Mouse (Mus musculus): Measurements from ENCODE around the gene Fam13c. TPM values are rescaled to one million over a fixed set of nuclear protein-coding genes. Genes with fewer than 3 reads are reported as not detected.
A peak's percentile ranks its signal among the peaks of the same experiment; 100 is the strongest.

Fam13c gene
- polyA plus RNA-seq, 1 experiment from 2014 or later = 3.2 TPM

DNA sequence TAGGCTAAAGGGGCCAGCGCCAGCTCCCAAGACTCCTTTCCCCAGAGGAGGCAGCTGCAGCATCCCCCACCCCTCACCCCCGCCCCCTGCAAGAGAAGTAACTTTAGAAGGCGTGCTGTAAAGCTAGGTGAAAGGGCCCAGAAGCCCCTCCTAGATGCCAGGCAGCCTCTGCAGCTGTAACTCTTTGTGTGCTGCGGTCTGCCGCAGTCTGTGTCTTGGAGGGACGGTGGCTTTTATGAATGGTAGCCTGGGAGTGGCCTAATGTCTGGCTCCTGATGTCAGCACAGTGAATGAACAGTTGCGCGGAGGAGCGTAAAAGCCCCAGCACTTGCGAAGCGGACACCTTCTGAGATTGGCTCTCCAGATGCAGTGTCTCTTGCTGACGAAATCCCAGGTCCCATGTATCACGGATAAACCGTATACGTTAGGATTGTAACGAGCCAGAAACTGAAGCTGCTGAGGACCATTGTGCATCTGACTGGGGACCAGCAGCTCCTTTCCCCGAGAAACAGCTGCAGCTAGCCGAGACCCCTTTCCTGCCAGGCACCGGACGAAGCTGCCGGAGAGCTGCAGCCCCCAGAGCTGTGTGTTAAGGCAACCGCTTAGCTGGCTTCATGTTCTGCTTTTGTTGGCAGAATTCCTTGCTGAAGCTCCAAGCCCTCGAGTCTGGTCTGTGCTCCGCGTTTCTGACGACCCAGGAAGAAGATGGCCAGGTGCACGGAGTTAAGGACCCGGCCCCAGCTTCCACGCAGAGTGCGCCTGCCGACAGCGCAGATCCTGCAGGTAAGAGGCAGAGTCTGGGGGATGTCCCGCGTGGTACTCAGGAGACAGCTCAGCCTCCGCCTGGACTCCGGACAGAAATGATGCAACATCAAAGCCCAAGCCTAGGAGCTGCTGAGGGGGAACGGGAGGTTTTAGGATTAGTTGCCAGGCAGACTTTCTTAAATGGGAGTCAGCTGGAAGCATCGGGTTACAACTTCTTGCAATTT, 80.2 kb downstream of the Fam13c start:
- DNase-seq (ENCODE audit: low spot score) = no peak

DNA sequence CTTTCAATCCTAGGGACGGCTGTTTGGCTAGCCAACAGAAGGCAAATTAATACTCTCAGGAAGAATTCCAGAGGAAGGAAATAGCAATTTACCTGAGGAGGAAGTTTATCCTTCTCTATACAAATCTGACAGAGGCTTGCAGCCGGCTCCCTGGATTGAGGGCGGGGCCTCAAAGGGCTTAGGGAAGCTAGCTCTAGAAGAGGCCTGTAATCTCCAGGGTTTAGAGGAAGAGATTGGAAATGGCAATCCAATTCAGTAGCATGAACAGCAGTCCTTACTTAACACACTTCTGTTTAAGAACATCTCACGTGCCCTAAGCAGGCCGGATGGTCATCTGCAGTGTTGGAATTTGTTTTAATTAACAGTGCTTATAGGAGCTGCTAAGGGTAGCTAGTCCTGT, 81.1 kb downstream of the Fam13c start:
- no peak for DNase-seq (ENCODE audit: low spot score)

DNA sequence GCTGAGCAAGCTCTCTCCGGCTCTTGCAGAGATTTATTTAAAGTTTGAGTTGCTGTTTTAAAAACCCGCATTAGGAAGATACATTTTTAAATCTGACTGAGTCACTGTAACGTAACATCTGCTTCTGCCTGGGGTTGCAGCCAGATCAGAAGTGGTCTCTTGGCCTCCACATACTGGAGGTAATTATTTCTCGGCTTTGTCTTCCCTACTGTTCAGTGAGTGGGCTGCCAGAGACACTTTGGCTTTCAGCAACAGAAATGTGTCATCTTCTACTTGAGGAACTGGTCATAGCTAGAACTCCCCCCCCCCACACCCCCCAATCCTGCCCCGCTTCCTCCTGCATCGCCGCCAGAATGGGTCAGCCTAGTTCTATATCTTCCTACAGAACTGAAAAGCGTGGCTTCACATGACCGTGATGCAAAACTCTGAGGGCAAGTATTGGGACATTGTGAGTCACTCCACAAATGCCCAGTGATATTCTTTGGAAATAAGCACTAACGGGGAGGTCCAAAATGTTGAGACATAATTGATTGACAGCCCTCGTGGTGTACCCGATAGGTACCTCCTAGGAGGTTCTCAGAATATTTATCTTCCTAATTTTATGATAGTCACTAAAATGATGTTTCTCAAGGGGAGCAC, 90.0 kb downstream of the Fam13c start:
- no peak for DNase-seq (ENCODE audit: low spot score)

DNA sequence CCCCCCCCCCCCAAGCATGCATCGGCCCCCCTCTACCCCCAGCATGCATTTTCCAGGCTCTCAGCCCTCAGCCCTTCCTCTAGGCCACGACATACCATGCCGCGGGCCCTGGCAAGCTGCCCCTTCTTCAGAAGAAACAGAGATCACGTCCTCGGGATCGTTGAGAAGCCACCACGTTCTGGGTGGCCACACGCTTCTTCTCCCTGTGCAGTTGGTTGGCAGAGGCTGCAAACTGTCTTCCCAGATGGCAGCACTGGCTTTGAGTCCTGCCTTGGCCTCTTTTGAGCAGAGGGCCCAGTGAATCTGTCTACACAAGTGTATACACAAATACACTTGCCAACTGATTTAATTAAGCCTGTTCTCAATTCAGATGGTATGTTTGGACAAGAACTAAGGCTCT, 92.0 kb downstream of the Fam13c start:
- no peak for DNase-seq (ENCODE audit: low spot score)

DNA sequence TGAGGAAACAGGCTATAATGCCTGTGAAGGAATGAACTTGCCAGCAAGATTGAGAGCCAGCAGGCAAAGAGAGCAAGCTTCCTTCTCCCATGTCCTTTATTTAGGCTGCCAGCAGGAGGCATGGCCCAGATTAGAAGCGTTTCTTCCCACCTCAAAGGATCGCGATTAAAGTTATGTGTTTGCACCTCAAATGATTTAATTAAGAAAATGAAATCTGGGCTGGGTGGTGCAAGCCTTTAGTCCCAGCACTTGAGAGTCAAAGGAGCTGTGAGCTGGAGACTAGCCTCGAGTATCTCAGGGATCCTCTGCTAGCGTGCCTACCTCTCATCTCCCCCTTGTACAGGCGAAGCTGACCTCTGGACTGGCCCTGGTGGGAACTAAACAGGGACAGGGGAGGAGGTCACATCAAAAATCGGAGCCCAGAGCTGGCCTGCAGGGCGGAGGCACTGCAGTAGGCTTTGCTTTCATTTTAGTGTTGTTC, 93.1 kb downstream of the Fam13c start:
- no peak for DNase-seq (ENCODE audit: low spot score)

DNA sequence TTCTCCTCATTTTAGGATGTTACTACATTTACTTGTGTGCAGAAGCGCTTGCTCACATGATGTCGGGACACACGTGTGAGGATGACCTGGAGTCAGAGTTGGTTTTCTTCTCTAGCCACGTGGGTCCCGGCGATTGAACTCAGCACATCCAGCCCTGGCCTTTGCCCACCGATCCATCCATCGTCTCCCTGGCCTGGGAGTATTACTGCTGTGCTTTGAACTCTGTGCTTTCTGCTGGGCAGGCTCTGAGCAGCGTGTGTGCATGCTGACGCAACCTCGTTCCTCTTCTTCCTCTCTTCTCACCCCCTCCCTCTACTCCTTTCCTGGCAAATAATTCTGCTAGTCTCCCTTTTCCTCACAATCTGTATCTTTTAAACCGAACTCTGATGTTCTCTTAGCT, 93.7 kb downstream of the Fam13c start:
- DNase-seq (ENCODE audit: low spot score) = no peak

DNA sequence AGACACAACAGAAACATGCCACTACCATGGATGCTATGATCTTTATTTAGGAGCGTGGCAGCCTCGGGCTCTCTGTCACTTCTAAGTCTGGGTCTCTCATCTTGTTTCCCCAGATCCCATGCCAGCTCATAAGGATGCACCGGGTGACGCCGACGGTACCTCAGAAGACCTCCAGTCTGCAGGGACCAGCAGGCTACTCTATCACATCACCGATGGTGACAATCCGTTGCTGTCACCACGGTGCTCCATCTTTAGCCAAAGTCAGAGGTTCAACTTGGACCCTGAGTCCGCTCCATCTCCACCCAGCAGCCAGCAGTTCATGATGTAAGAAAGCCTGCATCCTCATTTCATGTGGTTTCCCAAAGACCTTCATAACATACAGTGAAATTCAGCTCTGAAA, 94.3 kb downstream of the Fam13c start:
- no peak for DNase-seq (ENCODE audit: low spot score)

DNA sequence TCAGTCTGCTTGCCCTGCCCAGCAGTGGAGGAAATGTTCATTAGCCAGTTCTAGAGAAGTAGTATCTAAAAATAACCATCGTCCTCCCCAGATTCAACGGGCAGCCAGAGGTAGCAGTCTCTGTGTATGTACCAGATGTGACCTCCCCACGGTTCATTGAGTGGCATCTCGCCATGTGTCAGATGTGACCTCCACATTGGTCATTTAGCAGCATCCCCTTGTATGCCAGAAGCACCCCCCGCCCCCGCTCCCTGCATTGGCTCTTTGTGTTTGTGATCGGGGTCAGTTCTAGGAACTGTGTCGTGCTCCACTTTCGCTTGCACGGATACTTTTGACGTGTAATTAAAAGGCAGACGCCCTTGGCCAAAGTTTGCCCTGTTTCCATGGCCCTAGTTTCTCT, 95.1 kb downstream of the Fam13c start:
- no peak for DNase-seq (ENCODE audit: low spot score)

DNA sequence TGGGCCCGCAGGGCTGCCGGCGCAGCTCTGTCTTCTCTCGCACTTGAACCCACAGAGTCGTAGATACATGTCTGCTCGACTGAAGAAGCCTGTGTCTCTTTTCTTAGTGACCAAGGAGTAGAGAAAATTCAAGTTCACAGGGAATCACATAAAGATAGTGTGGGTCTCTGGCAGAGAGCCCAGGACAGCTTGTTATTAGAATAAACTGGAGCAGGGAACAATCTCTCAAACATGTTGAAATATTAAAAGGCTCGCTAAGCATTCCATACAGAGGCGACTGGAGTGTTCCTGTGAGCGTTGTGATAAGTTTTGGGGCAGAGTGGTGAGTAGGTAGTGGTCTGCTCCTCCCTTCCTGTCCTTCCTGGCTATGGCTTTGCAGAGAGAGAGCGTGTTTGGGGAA, 97.4 kb downstream of the Fam13c start:
- no peak for DNase-seq (ENCODE audit: low spot score)

DNA sequence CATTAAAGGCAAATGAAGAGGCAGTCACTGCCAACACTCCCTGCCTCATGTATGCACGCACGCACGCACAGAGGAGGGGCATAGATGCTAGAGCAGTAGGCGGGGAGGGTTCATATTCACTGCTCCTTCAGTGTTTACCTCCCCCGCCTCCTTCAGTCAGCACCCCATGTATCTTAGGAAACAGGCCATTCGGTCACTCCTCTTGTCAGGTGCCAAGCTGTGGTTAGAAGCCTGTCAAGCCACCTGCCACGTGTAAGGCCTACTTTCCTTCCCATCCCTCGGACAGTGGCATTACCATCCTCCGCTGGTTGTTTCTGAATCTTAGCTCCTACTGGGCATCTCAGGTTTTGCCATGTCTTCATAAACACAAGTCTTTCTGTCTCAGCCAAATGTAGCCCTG, 99.0 kb downstream of the Fam13c start:
- DNase-seq (ENCODE audit: low spot score) = no peak

DNA sequence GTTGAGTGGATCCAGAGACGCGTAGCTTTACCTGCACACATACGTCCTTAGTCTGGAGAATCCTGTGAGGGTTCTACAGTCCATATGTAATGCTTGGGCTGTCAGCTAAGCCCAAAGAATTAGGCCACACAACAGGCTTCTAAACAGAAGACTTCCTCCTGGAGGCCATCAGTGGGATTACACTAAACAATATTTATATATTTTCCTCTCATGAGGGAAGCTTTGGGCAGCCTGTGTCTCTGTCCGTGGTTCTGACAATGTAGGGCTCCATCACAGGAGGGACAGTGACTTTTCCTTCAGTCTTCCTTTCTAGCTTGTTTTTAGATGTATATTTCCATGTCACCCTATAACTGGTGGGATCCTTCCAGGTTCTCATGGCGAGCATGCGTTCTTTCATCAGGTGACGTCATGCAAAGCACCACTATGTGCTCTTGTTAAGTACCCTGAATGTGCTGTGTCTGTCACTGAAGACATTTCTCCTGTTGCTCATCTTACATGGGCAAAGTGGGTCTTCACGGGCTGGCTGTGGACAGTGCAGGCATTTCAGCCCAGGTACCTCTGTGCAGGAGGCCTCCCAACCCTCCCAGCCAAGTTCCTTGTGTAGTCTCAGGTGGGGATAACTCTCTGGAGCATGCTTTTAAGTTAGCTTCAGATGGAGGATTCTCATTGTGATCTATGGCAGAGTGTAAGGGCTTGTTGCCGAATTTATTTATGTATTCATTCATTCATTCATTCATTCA, 100.3 kb downstream of the Fam13c start:
- DNase-seq (ENCODE audit: low spot score) = no peak

DNA sequence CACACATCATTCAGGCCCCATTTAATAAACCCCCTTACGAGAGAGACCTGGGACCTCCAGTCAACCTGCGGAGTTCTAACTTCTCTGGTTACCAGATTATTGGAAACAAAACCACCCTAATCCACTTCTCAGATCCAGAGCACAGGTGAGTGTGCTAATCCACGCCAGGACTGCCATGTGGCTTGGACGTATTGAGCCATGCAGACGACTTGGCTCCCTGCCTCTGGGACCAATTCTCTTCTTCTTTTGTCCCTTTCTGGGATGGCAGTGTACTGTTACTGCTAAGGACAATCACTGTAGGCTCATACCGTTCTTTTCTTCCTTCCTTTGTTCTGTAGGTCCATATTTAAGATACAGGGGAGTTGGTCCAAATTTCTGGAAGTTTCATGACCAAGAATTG, 102.6 kb downstream of the Fam13c start:
- DNase-seq (ENCODE audit: low spot score) = no peak

DNA sequence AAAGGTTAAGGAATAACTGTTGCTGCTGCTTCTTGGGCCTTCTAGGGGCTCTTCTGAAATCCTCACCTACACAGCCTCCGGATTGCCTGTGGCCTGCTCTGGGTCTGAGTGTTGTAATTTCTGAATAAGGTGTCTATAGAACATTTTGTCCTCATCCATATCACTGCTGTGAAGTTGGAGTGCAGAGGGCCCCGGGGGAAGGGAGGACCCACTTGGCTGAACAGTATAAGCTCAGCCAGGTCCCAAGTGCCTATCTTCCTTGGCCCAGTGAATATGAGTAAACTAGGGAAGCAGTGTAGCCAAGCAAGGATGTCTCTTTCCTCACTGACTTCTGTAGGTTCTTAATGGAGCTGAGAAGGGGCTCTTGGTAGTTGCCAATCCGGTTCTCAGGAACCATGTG, 112.2 kb downstream of the Fam13c start:
- DNase-seq (ENCODE audit: low spot score) = no peak

DNA sequence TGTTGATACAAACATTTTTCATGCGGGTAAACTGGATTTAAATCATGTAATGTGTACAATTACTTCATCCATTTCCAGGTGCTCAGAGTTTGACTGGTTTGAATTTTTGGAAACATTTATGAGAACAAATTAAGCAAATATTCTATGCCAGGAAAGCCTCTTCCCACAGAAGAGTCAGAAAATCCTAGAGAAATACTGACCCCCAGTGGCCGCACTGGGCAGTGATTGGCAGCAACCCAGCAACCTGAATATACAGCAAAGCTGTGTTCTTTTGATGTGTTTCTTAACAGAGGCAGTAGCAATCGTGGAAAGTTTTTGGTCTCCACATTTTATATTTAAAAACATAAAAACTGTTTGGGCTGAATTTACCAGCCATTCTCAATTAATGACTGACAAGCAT, 123.4 kb downstream of the Fam13c start:
- DNase-seq (ENCODE audit: low spot score) = peak; percentile 7

DNA sequence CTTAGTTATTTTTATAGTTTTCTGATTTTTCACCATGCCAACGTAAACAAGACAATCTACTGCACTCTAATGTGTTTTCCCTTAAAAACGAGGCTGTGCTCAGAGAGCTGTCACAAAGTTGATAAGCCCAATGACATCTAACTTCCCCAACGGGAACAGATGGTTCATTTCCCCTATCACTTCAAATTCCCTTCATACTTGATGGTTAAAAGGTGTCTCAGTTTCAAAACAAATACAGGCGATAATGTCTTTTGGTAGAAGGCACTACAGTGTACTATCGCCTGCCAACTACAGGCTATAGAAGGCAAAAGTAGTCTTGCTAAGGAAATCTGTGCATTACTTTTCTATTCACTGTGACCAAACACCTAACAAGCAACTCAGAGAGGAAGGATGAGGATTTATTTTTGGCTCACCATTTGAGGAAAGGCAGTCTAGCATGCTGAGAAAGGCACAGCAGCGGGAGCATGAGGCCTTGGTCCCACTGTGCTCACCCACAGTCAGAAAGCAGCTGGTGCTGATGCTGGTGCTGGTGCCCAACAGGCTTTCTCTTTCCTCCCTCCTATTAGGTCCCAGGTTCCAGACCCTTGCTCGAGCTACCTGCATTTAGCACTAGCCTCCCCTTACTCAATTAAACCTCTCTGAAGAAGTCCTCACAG, 141.4 kb downstream of the Fam13c start:
- DNase-seq (ENCODE audit: low spot score) = no peak

DNA sequence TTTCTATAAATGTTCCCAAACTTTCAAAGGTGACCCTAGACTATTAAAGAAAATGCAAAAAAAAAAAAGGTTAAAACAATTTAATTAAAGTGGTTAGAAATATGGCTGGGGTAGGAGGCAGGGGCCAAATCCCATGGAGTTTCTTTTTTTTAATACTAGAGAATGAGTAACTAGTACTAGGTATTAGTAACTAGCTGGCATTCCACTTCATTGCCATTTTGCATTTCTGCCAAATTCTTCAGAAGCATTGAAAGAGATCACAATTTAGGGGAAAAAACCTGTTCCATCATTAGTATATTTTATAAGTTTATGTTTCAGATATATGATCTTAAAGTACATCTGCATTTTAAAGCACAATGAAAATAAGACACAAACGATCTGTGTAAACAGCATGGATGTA, 143.9 kb downstream of the Fam13c start:
- no peak for DNase-seq (ENCODE audit: low spot score)

DNA sequence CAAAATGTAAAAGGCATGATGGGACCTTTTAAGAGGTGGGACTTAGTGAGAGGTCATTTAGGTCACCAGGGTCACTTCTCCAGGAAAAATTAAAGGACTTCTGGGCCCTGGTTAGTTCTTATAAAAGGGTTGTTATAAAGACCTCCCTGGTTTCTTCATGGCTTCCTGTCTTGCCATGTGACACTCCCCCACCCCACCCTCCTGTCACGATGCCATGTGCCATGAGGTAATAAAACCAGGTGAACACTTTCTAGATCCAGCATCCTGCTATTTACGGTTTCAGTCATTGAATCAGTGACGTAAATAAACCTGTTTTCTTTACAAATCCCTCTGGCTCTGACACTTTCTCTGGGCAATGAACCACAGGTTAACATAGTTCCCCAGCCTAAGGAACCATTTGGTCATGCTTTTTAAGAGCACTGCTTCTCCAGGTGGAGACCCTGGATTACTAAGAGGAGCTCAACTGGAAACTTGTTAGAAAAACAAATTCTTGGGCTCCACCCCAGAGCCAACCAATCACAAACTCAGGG, 146.7 kb downstream of the Fam13c start:
- no peak for DNase-seq (ENCODE audit: low spot score)

DNA sequence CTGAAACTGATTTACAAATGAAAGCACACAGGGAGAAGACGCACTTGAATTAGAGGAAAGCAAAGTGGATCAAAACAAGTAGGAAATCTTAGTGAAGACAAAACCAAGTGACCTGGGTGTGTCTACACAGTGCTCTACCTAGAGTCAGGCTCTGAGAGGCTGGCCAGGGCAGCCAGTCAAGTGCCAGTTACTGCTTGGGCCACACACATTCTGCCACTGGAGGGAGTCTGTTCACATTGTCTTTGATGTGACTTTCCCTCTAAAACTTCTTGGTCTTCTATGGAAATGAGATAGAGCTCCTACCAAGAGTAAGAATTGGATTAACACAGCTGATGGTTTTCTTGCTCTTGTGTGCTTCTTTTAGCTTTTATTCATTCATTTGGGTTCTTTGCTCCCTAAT, 153.7 kb downstream of the Fam13c start:
- DNase-seq (ENCODE audit: low spot score) = no peak

DNA sequence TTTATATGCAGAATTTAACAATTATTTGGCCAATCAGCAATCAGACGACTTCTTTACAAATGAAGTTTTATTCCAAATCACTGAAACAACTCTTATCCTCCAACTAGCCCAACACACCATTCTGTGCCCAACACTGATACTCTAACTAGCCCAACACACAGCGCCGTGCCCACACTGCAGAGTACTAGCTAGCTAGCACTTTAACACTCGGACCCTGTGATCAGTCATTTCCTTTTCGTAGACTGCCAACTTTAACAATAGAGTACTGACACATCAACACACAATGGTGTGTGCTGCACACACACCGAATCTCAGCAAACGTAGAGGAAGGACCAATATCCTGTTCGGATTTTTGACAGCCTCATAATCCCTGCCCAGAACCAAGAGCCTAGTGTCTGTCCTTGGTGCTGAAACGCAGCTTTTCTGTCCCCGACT, 157.8 kb downstream of the Fam13c start:
- no peak for DNase-seq (ENCODE audit: low spot score)

DNA sequence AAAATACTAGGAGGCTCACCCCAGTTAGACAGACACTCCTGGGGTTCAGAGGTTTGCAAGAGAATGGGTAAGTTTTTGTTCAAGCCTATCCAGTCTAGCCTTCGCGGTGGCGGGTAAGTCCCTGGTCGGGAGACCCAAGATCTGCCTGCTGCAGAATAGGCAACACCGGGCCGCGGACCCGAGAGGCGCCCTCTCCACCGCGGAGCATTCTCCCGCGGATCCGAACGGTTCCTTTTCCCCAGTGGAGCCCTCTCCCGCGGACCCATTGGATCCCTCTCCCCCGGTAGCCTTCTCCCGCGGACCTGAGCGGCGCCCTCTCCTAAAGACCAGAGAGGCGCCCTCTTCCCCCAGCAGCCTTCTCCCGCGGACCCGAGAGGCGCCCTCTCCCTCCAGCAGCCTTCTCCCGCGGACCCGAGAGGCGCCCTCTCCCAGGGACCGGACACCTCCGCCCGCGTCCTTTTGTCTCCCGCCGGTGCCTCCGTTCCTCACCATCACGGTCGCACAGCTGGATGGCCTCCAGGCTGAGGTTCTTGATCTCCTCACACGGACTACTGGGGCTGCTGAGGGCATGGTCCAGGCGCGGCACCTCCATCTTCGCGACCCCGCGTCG, 158.3 kb downstream of the Fam13c start:
- DNase-seq (ENCODE audit: low spot score) = peak; percentile 12
